ENCODE assay signal across 24 mouse cellular contexts in the genomic region with DNA sequence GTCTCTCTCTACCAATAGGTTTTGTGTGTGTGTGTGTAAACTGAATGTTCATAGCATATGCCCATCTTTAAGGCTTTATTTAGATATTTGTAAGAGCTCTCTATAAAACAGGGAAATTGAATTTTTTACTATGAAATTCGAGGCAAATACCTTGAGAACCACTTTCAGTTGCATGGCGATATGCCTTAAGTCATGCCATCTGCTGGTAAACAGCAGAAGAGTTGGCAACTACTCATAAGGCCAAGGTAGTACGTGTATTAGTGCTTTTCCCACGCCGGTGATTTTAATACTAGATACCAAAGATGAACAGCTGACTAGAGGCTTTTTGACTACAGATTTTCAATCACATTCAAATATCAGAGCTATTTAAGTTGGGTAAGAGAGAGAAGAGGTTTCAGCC.
"Had no signal": no experiment of that assay in that cellular context is flagged by ENCODE, and none has a peak within 500 bp of the region (broad histone marks: within the 10 kb centered on the region; RNA-seq: fewer than 3 reads in every experiment).

No protein-coding gene starts in this region.

- H3K36me3 ChIP-seq: liver, embryonic 12.5 days; liver, embryonic 15.5 days; lung, embryonic 15.5 days had no signal

- H3K9ac ChIP-seq: limb, embryonic 13.5 days; liver, embryonic 12.5 days; liver, embryonic 15.5 days; lung, embryonic 15.5 days; neural tube, embryonic 12.5 days; neural tube, embryonic 15.5 days had no signal

- H3K27me3 ChIP-seq: limb, embryonic 13.5 days; liver, embryonic 12.5 days; liver, embryonic 15.5 days; lung, embryonic 15.5 days; neural tube, embryonic 12.5 days; neural tube, embryonic 15.5 days had no signal

- DNase-seq: kidney, adult 9 months; kidney, postnatal 14 days; kidney, postnatal 4 days; layer of hippocampus, postnatal 36 days; liver; lung, adult 18-20 months; lung, postnatal 10 days; lung, postnatal 36 days; midbrain, embryonic 14.5 days; right cerebral cortex, adult 18-20 months; right cerebral cortex, postnatal 14 days; right cerebral cortex, postnatal 4 days; thymus, adult 2 months; thymus, postnatal 25 days had no signal

- H3K27ac ChIP-seq: limb, embryonic 10.5 days; limb, embryonic 13.5 days; liver, embryonic 12.5 days; liver, embryonic 15.5 days; lung, embryonic 15.5 days; neural tube, embryonic 12.5 days; neural tube, embryonic 15.5 days; stomach, postnatal 0 days had no signal

- H3K4me3 ChIP-seq: limb, embryonic 10.5 days; limb, embryonic 13.5 days; liver, embryonic 12.5 days; liver, embryonic 15.5 days; lung, embryonic 15.5 days; megakaryocyte, embryonic 14.5 days; neural tube, embryonic 12.5 days; neural tube, embryonic 15.5 days had no signal

- ATAC-seq: liver, embryonic 12.5 days had no signal

- H3K4me1 ChIP-seq: liver, embryonic 12.5 days; liver, embryonic 15.5 days; megakaryocyte, embryonic 14.5 days had no signal

- H3K4me2 ChIP-seq: limb, embryonic 13.5 days; liver, embryonic 12.5 days; liver, embryonic 15.5 days; lung, embryonic 15.5 days; midbrain, embryonic 11.5 days; neural tube, embryonic 12.5 days; neural tube, embryonic 15.5 days had no signal

- H3K9me3 ChIP-seq: limb, embryonic 10.5 days; limb, embryonic 13.5 days; liver, embryonic 12.5 days; liver, embryonic 15.5 days; lung, embryonic 15.5 days; megakaryocyte, embryonic 14.5 days; neural tube, embryonic 12.5 days; neural tube, embryonic 15.5 days had no signal
